Mouse (Mus musculus) v-Abl transformed pro-B cells (cell line): ENCODE results near the gene Copa.

ENCODE experiments used
- in situ Hi-C, 2 experiments: fragments of 400-800 bp; cut with MboI; formaldehyde crosslinking; loops; one replicate each; pipeline ENCODE4 v1.15.1; 2025; ENCODE audit not compliant: unreplicated experiment in 2 of 2

The Copa gene

GRCm38 (mm10) chr1:172077981-172078380 is 4.3 kb upstream of the Copa start:
- in situ Hi-C loops = no loop called here

GRCm38 (mm10) chr1:172082899-172083445 is 643 bp downstream of the Copa start:
- in situ Hi-C loops = loop anchor here in 1 of 2 experiments (10.0 kb wide), 1 partner anchor 1198 kb away; the partner anchor contains the start of genes Dusp12 and Gm26620

GRCm38 (mm10) chr1:172093522-172093921 is 11.2 kb downstream of the Copa start:
- in situ Hi-C loops = no loop called here

- in situ Hi-C loops = no loop called here
Observed at GRCm38 (mm10) chr1:172094295-172094694, 12.0 kb downstream of the Copa start.

GRCm38 (mm10) chr1:172095202-172095601 is 12.9 kb downstream of the Copa start:
- in situ Hi-C loops = no loop called here

GRCm38 (mm10) chr1:172099325-172100033 is 17.1 kb downstream of the Copa start:
- in situ Hi-C loops = no loop called here

- in situ Hi-C loops = no loop called here
Observed at GRCm38 (mm10) chr1:172103619-172104018, 21.3 kb downstream of the Copa start.

GRCm38 (mm10) chr1:172105101-172105500 is 22.8 kb downstream of the Copa start:
- in situ Hi-C loops = no loop called here

- in situ Hi-C loops = no loop called here
Observed at GRCm38 (mm10) chr1:172107777-172108477, 25.6 kb downstream of the Copa start.

- in situ Hi-C loops = loop anchor here in 1 of 2 experiments (5.0 kb wide), 1 partner anchor 205 kb away; no protein-coding TSS in a partner anchor
Observed at GRCm38 (mm10) chr1:172116948-172117347, 34.6 kb downstream of the Copa start.

- in situ Hi-C loops = loop anchor here in 1 of 2 experiments (5.0 kb wide), 1 partner anchor 203 kb away; no protein-coding TSS in a partner anchor
Observed at GRCm38 (mm10) chr1:172119100-172119499, 36.8 kb downstream of the Copa start.

GRCm38 (mm10) chr1:172119720-172120119 is 37.4 kb downstream of the Copa start:
- in situ Hi-C loops = loop anchor here in 1 of 2 experiments (5.0 kb wide), 1 partner anchor 203 kb away; no protein-coding TSS in a partner anchor

GRCm38 (mm10) chr1:172122671-172123070 is 40.3 kb downstream of the Copa start:
- in situ Hi-C loops = no loop called here

- in situ Hi-C loops = no loop called here
Observed at GRCm38 (mm10) chr1:172124572-172124971, 42.2 kb downstream of the Copa start.

- in situ Hi-C loops = loop anchor here (25.0 kb wide), 1 partner anchor 386 kb away; the partner anchor contains the start of genes Cfap45 (in 2 of the 2) and Tagln2 (in 2 of the 2)
Observed at GRCm38 (mm10) chr1:172126376-172127347, 44.3 kb downstream of the Copa start, which contains the start of gene Pex19. Gene Pex19, plus strand, starts transcription at chr1:172126755.

GRCm38 (mm10) chr1:172127487-172127886 is 45.2 kb downstream of the Copa start:
- in situ Hi-C loops = loop anchor here (25.0 kb wide), 1 partner anchor 385 kb away; the partner anchor contains the start of genes Cfap45 (in 2 of the 2) and Tagln2 (in 2 of the 2)

- in situ Hi-C loops = loop anchor here (25.0 kb wide), 1 partner anchor 384 kb away; the partner anchor contains the start of genes Cfap45 (in 2 of the 2) and Tagln2 (in 2 of the 2)
Observed at GRCm38 (mm10) chr1:172128563-172128962, 46.2 kb downstream of the Copa start.

- in situ Hi-C loops = loop anchor here (25.0 kb wide), 1 partner anchor 383 kb away; the partner anchor contains the start of genes Cfap45 (in 2 of the 2) and Tagln2 (in 2 of the 2)
Observed at GRCm38 (mm10) chr1:172129108-172129507, 46.8 kb downstream of the Copa start.

- in situ Hi-C loops = loop anchor here (25.0 kb wide), 1 partner anchor 383 kb away; the partner anchor contains the start of genes Cfap45 (in 2 of the 2) and Tagln2 (in 2 of the 2)
Observed at GRCm38 (mm10) chr1:172129780-172130179, 47.5 kb downstream of the Copa start.
